Mouse (Mus musculus): Measurements from ENCODE around the gene Msrb3.

DNA sequence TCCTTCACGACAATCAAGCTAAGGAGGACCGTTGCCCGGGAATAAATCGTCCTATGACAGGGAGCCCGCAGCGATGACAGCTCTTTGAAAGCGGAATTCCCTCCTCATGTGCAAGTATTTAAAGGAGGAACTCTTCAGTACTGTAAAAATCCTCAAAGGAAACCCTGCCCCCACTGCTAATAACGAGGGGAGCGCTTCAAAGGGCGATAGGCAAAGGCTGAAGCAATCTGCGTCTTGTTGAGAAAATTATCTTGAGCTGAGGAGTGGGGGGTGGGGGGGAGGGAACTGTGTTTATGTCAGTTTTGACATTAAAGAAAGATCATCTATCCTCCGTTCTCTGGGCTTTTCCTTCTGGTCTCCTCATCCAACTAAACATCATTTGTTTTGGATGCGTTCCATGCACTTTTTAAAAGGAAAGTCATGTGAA lies 104.5 kb downstream of the Msrb3 start:
- TF ChIP-seq TAL1 (IDR thresholded peaks at IDR 0.05; ENCODE audit: low read length) (no peak), GATA1 (IDR thresholded peaks at IDR 0.05; ENCODE audit: low read length) (no peak)

Measured in erythroblast, embryonic 14.5 days (primary cell).